Mouse (Mus musculus): ENCODE data around the gene Thoc6.

Thoc6 gene

GRCm38 (mm10) chr17:23630195-23631020 is 43.3 kb downstream of the Thoc6 start:
- peak; percentile 75 to 84 for DNase-seq (ENCODE audit: low spot score in 2 of 2)

- DNase-seq (ENCODE audit: low spot score in 2 of 2) = no peak
Measured at GRCm38 (mm10) chr17:23627813-23628212, 45.9 kb downstream of the Thoc6 start.

- DNase-seq (ENCODE audit: low spot score in 2 of 2) = no peak
Measured at GRCm38 (mm10) chr17:23620351-23620750, 53.3 kb downstream of the Thoc6 start.

Measured in right cerebral cortex, postnatal 36 days (tissue).